Mouse (Mus musculus) hindbrain, embryonic 11.5 days (tissue): ENCODE measurements around the gene Vps16. TPM values are rescaled to one million over a fixed set of nuclear protein-coding genes. Genes with fewer than 3 reads are reported as not detected.

Experiments
- ATAC-seq: fragments of 200-750 bp; cut with Nextera tagmentation; 2 replicates; pipeline ENCODE4 v1.8.0; 2017; ENCODE audit warnings: mild to moderate bottlenecking, moderate TSS enrichment, moderate library complexity; ENCODE audit not compliant: low FRiP score
- DNase-seq: peaks from one replicate; pipeline ENCODE4 v3.0.0-alpha.2; 2015; ENCODE audit warnings: low spot score
- H3K27ac ChIP-seq: fragments of 300-500 bp; sonication (generic); 2 replicates; pipeline ENCODE4 v1.5.1; 2014; ENCODE audit warnings: mild to moderate bottlenecking, low read depth, low read length
- H3K27me3 ChIP-seq: fragments of 300-500 bp; sonication (generic); 2 replicates; pipeline ENCODE4 v1.6.1; 2014; ENCODE audit warnings: mild to moderate bottlenecking, low read length, moderate library complexity, mixed read lengths; ENCODE audit not compliant: control insufficient read depth, insufficient read depth
- H3K36me3 ChIP-seq: fragments of 300-500 bp; sonication (generic); 2 replicates; pipeline ENCODE4 v1.6.1; 2014; ENCODE audit warnings: mild to moderate bottlenecking, low read length, moderate library complexity, mixed read lengths; ENCODE audit not compliant: control insufficient read depth, insufficient read depth
- H3K4me1 ChIP-seq: fragments of 300-500 bp; sonication (generic); replicated peaks from 2 replicates; pipeline ENCODE4 v1.6.1; 2014; ENCODE audit warnings: low read length, mixed read lengths; ENCODE audit not compliant: control insufficient read depth, insufficient read depth
- H3K4me2 ChIP-seq: fragments of 300-500 bp; sonication (generic); replicated peaks from 2 replicates; pipeline ENCODE4 v1.6.1; 2014; ENCODE audit warnings: mild to moderate bottlenecking, low read depth, low read length
- H3K4me3 ChIP-seq: fragments of 300-500 bp; sonication (generic); 2 replicates; pipeline ENCODE4 v1.5.1; 2014; ENCODE audit warnings: low read depth, low read length
- H3K9ac ChIP-seq: fragments of 300-500 bp; sonication (generic); 2 replicates; pipeline ENCODE4 v1.6.1; 2014; ENCODE audit warnings: low read depth, low read length
- H3K9me3 ChIP-seq: fragments of 300-500 bp; sonication (generic); 2 replicates; pipeline ENCODE4 v1.6.1; 2016; ENCODE audit warnings: low read length; ENCODE audit not compliant: control insufficient read depth
- WGBS: fragments of 180-500 bp; shearing (Covaris S2); extraction: QIAGEN DNeasy Blood & Tissue Kit; methylation state at CpG from one replicate; pipeline ENCODE4 v1.1.7; 2014; 5-methylcytosine and 5-hydroxymethylcytosine counted together
- polyA plus RNA-seq: library from polyadenylated mRNA; unstranded; fragments of >200 nt; fragmentation: Nextera tagmentation; extraction: Ambion mirVana; gene quantifications from 2 replicates; pipeline ENCODE4 v1.2.1, GENCODE M21; 2014

The Vps16 gene
- polyA plus RNA-seq, 1 experiment from 2014 or later = 70.2 TPM

DNA sequence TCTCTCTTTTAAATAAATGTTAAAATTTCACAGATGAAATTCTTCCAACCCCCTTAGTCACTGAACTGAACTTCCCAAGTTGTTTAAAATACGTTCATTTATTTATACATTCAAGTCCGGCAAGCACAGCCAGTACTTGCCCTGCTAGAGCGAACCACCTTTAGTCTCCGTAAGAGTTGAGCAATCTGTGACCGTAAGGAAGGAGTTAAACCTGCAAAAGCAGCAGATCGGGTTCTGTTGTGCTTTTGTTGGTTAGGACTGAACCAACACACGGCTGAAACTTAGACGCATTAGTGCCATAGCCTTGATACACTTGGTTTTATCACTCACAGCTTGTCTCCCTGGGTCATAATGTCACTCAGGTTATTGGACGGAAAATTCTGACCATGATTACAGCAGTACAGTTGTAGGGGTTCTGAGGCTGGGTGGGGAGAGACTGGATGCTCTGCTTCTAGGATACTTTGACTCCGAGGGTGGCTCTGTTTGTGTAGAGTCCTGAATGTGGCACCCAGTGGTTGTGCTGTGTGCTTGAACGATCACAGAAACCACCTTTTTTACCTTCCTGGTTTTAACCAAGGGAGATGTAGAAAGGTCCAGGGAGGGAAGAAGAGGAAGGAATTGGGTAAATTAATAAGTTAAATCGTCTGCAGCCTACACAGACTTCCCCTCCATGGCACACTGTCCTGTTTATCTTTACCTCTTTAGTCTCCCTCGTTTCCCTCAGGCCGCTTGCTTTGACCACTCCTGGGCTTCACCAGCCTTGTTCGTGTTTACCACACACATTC lies 37.3 kb downstream of the Vps16 start:
- no peaks in the 10 kb centered on the region for H3K4me1 ChIP-seq
- H3K9me3 ChIP-seq = no peaks in the 10 kb centered on the region
- H3K4me2 ChIP-seq = no peak overlapping the region
- 83% methylated on average over 15 of the region's 15 CpGs for WGBS
- H3K36me3 ChIP-seq = no peaks in the 10 kb centered on the region
- H3K27me3 ChIP-seq = no peaks in the 10 kb centered on the region
- no peak for ATAC-seq
- no peak overlapping the region for H3K27ac ChIP-seq
- H3K4me3 ChIP-seq = no peak overlapping the region
- no peak for DNase-seq
- no peak overlapping the region for H3K9ac ChIP-seq

DNA sequence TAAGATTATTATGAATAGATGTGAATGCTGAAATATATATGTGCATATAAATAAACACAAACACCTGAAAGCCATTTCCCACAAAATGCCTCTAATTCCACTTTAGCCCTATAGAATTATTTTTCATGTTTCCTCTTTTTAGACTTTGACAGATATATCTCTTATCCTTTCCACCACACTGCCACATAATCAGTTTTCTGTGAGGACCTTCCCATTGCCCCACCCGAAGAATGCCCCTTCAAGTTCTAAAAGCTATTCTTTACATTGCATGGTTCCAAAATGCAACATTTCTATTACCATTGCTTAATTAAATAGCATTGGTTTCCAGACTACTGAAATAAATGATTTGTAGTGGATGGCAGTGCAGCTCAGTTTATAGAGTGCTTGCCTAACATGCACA lies 42.3 kb downstream of the Vps16 start:
- no peaks in the 10 kb centered on the region for H3K9me3 ChIP-seq
- no peak for DNase-seq
- no peaks in the 10 kb centered on the region for H3K36me3 ChIP-seq
- WGBS = 95% methylated on average over 1 of the region's 1 CpGs
- no peak overlapping the region for H3K9ac ChIP-seq
- H3K4me1 ChIP-seq = no peaks in the 10 kb centered on the region
- no peak overlapping the region for H3K4me3 ChIP-seq
- H3K4me2 ChIP-seq = no peak overlapping the region
- H3K27me3 ChIP-seq = no peaks in the 10 kb centered on the region
- ATAC-seq = no peak
- H3K27ac ChIP-seq = no peak overlapping the region

DNA sequence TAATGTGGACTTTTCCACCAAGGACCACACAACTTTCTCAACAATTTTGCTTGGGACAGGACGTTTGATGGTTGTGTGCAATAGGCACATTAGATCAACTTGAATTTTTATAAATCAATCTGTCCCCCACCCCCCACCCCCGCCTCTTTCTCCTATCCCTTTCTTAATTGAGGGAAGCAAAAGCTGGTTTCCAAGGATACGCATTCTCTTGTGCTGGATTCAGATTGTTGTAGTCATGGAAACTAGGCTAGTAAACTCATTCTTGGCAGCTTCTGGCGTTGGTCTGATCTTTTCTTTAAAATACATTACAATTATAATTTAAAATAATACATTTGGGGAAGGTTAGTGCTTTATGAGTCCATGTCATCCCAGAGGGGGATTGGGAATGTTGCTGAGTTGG lies 45.2 kb downstream of the Vps16 start:
- DNase-seq = peak; percentile 50
- no peak overlapping the region for H3K9ac ChIP-seq
- no peaks in the 10 kb centered on the region for H3K9me3 ChIP-seq
- H3K36me3 ChIP-seq = no peaks in the 10 kb centered on the region
- 42% methylated on average over 4 of the region's 4 CpGs for WGBS
- no peak overlapping the region for H3K4me3 ChIP-seq
- no peaks in the 10 kb centered on the region for H3K4me1 ChIP-seq
- H3K27me3 ChIP-seq = no peaks in the 10 kb centered on the region
- ATAC-seq = no peak
- H3K4me2 ChIP-seq = no peak overlapping the region; the same call in 1 of the 2 replicates
- no peak overlapping the region for H3K27ac ChIP-seq

DNA sequence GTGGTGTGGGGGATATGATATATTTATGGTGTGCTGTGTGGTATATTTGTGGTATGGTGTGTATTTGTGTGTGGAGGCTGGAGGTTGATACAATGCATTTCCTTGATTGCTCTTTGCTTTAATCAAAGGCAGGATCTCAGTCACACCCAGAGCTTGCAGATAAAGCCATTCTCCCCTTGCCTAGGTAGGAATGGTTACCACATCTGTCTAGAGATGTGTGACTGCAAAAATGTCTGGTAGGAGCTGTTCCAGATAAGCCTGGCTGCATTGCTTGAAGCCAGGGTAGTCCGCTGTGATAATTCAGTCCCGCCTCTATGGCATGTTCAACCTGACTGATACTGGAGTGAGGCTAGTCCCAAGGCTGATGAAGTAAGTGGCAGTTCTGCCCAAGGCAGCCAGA lies 45.8 kb downstream of the Vps16 start:
- no peak for ATAC-seq
- Histone ChIP-seq H3K4me2 (no peak overlapping the region), H3K4me1 (no peaks in the 10 kb centered on the region), H3K9ac (no peak overlapping the region), H3K27me3 (no peaks in the 10 kb centered on the region), H3K4me3 (no peak overlapping the region), H3K9me3 (no peaks in the 10 kb centered on the region), H3K27ac (no peak overlapping the region; the same call in 1 of the 2 replicates), H3K36me3 (no peaks in the 10 kb centered on the region)
- 78% methylated on average over 2 of the region's 2 CpGs for WGBS
- no peak for DNase-seq

DNA sequence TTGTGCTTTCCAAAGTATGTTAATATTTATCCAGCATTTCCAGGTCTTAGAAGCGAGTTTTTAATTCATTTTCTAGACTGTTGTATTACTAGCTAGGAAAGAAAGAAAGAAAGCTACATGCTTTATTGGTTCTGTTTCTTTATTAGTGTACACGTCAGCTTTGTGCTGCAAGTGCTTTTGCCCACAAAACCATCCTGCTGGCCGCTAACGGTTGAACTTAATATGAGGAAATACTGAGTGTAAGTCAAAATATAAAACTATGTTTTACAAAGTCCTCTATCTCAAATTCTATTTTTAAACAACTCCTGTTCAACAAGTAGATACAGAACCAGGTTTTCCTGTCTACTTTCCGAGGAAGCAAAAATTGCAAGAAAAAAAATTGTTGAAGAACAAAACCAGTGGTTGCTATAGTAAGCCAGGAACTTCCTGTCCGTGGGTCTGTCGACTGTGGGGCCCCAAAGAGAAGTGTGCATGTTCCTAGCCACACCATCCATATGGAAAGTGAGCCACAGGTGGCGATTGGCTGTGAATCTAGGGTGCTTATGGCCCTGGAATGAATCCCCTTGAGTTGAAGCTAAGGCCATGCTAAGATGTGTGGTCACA lies 48.9 kb downstream of the Vps16 start:
- no peaks in the 10 kb centered on the region for H3K9me3 ChIP-seq
- no peaks in the 10 kb centered on the region for H3K36me3 ChIP-seq
- H3K4me2 ChIP-seq = no peak overlapping the region
- WGBS = 88% methylated on average over 8 of the region's 8 CpGs
- H3K4me1 ChIP-seq = no peaks in the 10 kb centered on the region
- H3K9ac ChIP-seq = no peak overlapping the region
- no peak overlapping the region for H3K4me3 ChIP-seq
- no peaks in the 10 kb centered on the region for H3K27me3 ChIP-seq
- no peak overlapping the region for H3K27ac ChIP-seq
- DNase-seq (no peak), ATAC-seq (no peak)

DNA sequence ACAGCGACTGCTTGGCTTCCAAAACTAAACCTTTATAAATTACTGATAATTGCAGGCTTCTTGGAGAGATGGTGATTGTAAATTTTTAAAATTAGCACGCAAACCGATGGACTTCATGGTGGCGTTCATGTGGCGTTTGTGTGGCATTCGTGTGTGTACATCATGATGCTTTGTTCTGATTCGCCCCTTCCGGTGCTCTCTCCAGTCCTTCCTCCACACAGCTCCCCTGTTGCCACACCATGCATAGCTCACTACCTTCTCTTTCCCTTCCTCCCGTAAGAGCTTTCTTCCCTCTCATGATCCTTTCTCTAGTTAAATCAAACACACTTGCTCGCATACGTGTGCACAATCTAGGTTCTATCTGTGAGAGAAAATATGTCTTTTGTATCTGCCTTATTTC lies 51.6 kb downstream of the Vps16 start:
- WGBS = 97% methylated on average over 11 of the region's 11 CpGs

DNA sequence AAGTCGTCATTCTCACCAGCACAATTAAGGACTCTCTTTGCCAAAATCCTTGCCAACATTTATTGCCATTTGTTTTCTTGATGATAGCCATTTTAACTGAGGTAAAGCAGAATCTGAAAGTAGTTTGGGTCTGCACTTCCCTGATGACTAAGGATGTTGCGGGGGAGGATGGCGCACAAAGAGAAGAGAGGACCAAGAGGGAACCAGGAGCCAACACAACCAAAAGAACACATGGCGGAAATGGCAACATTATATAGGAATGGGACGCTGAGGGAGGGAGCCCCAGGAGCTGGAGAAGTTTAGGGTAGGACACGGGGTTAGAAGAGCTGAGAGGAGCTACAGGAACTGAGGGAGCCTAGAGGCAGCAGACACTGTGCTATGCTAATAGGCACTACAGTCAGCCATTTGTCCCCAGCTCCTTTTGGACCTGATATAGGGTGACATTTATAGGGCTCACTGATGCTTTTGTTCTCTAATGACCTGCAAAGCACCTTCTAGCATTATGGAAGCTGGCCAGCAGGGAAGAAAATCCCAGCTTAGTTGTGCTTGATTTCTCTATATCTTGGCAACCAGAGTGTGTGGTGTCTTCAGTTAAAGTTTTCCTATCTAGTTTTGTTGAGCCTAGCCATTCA lies 52.6 kb downstream of the Vps16 start:
- H3K9me3 ChIP-seq = 0 out of 2 replicates have a peak, but pooled peaks cover 3% of the 10 kb centered on the region
- no peaks in the 10 kb centered on the region for H3K4me1 ChIP-seq
- no peak overlapping the region for H3K27ac ChIP-seq
- DNase-seq (no peak), ATAC-seq (no peak)
- no peak overlapping the region for H3K9ac ChIP-seq
- no peak overlapping the region for H3K4me2 ChIP-seq
- no peaks in the 10 kb centered on the region for H3K36me3 ChIP-seq
- H3K27me3 ChIP-seq = no peaks in the 10 kb centered on the region
- H3K4me3 ChIP-seq = no peak overlapping the region
- 87% methylated on average over 6 of the region's 6 CpGs for WGBS

More for the DNA sequence above, 51.6 kb downstream of the Vps16 start:
- DNase-seq = no peak
- Histone ChIP-seq H3K36me3 (no peaks in the 10 kb centered on the region), H3K27ac (no peak overlapping the region), H3K4me1 (no peaks in the 10 kb centered on the region), H3K4me2 (no peak overlapping the region), H3K27me3 (no peaks in the 10 kb centered on the region), H3K9me3 (0 out of 2 replicates have a peak, but pooled peaks cover 3% of the 10 kb centered on the region), H3K9ac (no peak overlapping the region), H3K4me3 (no peak overlapping the region)
- ATAC-seq = no peak

DNA sequence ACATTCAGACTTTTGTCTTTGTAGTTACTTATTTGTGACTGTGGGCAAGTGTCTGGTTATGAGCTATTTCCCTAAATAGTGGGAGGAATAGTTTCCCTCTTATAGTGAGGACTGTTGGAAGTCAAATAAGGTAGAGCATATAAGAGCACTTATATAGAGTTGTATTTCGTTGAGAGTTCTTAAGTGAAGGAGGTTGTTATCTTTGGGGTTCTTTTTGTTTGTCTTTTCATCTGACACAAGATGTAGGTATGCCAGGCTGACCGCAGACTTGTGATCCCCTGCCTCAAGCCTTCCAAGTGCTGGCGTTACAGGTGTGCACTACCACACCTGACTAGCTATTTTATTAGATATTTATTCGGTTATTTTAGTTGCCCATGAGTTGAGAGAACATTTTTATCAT lies 58.0 kb downstream of the Vps16 start:
- H3K36me3 ChIP-seq = no peaks in the 10 kb centered on the region
- H3K9ac ChIP-seq = no peak overlapping the region
- DNase-seq (no peak), ATAC-seq (no peak)
- no peaks in the 10 kb centered on the region for H3K27me3 ChIP-seq
- no peak overlapping the region for H3K27ac ChIP-seq
- 0 out of 2 replicates have a peak, but pooled peaks cover 3% of the 10 kb centered on the region for H3K9me3 ChIP-seq
- H3K4me1 ChIP-seq = no peaks in the 10 kb centered on the region
- no peak overlapping the region for H3K4me3 ChIP-seq
- no peak overlapping the region for H3K4me2 ChIP-seq
- 93% methylated on average over 4 of the region's 4 CpGs for WGBS
